Mouse (Mus musculus) left cerebral cortex, postnatal 36 days (tissue): ENCODE measurements around the gene E130311K13Rik. TPM values are rescaled to one million over a fixed set of nuclear protein-coding genes. Genes with fewer than 3 reads are reported as not detected.

Experiments used
- DNase-seq, 2 experiments: peaks; one replicate each; pipeline ENCODE4 v3.0.0; 2021 to 2022; ENCODE audit warnings: low spot score in 2 of 2, mixed read lengths in 1 of 2
- intact Hi-C: fragments of 180-260 bp; cut with DNase I; formaldehyde crosslinking; loops from one replicate; pipeline ENCODE4 v1.15.1; 2025
- total RNA-seq, 2 experiments: library from RNA; stranded (reverse); gene quantifications; 2 replicates each; pipeline ENCODE4 v1.2.3; 2021

Gene E130311K13Rik
- total RNA-seq, 2 experiments from 2014 or later, result 12.1 to 14.1 TPM

DNA sequence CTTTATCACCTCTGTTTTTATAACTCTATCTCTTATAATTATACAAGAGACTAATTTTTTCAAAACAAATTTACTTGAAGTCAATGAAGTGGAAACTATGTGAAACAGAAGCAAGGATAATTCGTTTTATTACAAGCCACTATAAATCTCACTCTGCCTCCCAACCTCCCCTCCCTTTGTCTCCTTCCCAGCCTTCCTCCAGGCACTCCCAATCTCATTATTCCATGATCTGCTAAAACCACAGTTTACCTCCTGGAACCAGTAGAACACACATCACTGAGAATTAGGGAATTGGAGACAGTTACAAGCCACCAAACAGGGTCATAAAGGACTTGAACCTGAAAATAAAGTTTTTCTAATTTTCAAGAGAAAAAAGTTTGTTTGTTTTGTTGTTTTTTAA lies 32.1 kb downstream of the E130311K13Rik start:
- DNase-seq, result no peak
- intact Hi-C loops, result no loop called here

GRCm38 (mm10) chr3:63896303-63896702 lies 33.0 kb downstream of the E130311K13Rik start:
- intact Hi-C loops, result no loop called here
- no peak for DNase-seq

DNA sequence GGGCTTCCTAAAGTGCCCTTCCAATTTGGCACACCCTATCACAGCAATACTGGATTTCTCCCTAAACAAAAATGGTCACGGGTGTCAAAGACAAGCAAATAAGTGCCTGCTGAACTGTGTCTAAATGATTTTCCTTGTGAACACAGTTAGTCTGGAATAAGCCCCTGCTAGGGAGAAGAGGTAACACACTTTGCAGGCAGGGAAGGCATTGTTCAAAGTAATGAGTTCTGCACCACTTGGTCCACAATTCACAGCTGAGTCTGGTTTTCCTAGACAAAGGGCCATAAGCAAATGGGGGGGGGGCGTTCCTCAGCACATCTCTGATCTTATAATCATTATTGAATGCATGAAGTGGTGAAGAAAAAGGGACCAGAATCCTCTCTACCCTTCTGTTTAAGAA lies 33.5 kb downstream of the E130311K13Rik start:
- intact Hi-C loops, result no loop called here
- no peak for DNase-seq

DNA sequence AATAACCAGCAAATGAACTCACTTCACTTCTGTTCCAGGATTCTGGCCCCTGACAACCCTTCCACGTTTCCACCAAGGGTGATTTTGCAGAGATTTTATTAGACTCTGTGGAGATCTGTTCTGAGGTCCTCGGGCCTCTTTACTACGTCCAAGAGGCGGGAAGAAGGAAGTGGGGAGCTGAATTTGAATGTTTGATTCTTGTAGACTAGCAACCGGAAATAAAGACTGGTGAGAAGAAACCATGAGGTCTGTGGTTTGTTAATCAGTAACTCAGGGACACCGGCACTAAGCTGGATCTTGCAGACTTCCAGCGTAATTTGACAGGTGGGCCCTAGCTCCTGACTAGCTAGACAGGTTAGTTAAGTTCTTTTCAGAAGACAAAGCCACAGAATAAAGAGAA lies 35.6 kb downstream of the E130311K13Rik start:
- no peak for DNase-seq
- intact Hi-C loops, result no loop called here

DNA sequence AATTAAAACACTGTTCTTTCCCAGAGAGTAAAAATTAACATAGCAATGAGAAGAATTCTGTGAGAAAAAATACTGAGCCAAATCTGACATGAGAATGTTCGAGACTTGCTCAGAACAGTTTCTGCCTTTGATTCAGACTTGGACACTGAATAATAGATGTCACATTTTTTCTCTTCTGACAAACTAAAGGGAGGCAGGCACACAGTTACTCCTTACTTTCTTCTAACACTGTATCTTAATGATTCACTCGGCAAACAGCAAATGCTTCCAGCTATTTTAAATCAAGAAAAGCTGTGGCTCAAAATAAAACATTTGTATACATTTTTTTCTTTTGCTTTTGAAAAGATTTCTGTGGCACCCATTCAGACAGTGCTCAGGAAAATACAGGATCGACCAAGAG lies 37.1 kb downstream of the E130311K13Rik start:
- intact Hi-C loops, result no loop called here
- no peak for DNase-seq

DNA sequence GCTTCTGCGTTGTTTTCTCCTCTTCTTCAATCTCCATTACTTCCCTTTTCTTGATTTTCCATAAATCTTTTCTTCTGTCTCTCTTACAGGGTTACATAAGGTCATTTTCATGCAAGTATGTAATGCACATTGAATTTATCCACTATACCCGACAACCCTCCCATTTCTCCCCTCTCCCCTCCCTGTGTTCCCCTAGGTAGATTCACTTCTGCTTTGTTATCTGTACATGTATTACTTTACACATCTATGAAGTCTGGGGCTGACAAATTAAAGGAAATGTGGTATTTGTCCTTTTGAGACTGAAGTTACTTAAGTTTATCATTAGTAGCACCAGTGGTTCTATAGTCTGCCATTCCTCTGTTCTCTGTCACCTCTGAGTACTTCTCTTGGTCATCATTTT lies 48.2 kb downstream of the E130311K13Rik start:
- no peak for DNase-seq
- intact Hi-C loops, result no loop called here

GRCm38 (mm10) chr3:63878995-63879666 lies 50.1 kb downstream of the E130311K13Rik start:
- intact Hi-C loops, result no loop called here
- DNase-seq, result no peak

DNA sequence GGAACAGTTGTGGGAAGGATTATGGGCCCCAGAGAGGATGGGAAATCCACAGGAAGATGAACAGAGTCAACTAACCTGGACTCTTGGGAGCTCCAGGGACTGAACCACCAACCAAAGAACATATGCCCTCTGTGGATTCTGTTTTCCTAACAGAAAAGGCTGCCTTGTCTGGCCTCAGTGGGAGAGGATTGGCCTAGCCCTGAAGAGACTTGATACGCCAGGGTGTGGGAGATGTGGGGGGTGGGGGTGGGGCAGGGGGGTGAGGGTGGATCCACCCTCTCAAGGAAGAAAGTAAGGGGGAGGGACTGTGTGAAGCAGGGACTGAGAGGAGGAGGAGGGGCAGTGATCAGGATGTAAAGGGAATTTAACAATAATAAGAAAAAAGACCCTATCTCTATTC lies 56.5 kb downstream of the E130311K13Rik start:
- no peak for DNase-seq
- intact Hi-C loops, result no loop called here

- intact Hi-C loops, result no loop called here
- DNase-seq, result no peak
These were observed 58.0 kb downstream of the E130311K13Rik start for GRCm38 (mm10) chr3:63871249-63871648.

DNA sequence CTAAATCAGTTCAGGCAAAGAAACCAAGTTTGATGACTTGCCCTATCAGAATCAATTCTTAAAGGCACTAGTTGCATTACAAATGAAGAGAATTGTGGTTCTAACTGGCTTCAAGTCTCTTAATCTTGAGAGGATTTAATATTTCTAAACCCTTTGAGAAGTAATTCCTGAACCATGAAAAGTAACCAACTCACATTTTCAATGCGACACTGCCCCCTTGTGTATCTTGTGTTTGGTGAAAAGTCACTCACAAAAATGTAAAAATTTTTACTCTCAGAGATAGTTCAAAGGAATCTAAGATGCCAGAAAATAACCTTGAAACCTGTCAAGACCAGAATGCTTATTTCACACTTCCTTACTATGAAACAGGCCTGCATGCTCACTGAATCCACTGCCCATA lies 61.0 kb downstream of the E130311K13Rik start:
- intact Hi-C loops, result loop anchor here (1.0 to 10.0 kb wide), 3 partner anchors 314 to 1333 kb away; no protein-coding TSS in a partner anchor
- peak in 1 of 2 experiments; percentile 24 for DNase-seq

DNA sequence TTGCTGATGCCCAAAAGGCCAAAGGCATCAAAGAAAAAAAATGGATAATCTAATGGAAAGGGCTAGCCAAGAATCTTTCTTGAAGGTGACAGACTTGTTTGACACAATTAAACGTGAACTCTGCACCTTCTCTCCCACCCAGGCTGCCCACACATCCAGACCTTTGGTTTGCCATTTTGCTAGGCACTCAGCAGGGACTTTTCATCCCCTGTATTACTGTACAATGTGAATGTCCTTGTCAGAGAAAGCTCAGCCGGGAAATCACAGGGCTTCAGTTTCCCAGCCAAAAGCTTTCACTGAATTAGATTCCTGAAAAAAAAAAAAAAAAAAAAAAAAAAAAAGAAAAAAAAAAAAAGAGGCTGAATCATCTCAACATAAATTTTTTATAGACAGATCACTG lies 64.2 kb downstream of the E130311K13Rik start:
- intact Hi-C loops, result loop anchor here (10.0 kb wide), 2 partner anchors 940 to 1330 kb away; no protein-coding TSS in a partner anchor

More for the DNA sequence above, 64.2 kb downstream of the E130311K13Rik start:
- DNase-seq, result no peak

Other genes with a start within 250 kb of the E130311K13Rik start
- 1 to 10 TPM; 6.2 to 6.5 TPM for gene Plch1, start 30.0 kb downstream of the E130311K13Rik start, total RNA-seq
- 10 to 100 TPM; 25.4 to 30.7 TPM for gene Slc33a1, start 35.3 kb upstream of the E130311K13Rik start, total RNA-seq
- gene Gmps, start 46.6 kb upstream of the E130311K13Rik start, total RNA-seq, result 10 to 100 TPM; 42.8 to 44.3 TPM
- gene Vmn2r1, start 152.1 kb upstream of the E130311K13Rik start, total RNA-seq, result under 1 TPM; 0.42 to 0.43 TPM
- gene Vmn2r2, start 212.5 kb upstream of the E130311K13Rik start, total RNA-seq, result not detected